Mouse (Mus musculus): ENCODE results near the gene Slc38a4.

Slc38a4 gene

GRCm38 (mm10) chr15:97055794-97056193 is at the start of gene Slc38a4:
TSS of gene Slc38a4 (minus strand) at chr15:97055956.
- DNase-seq (ENCODE audit: low read depth): no peak

- DNase-seq (ENCODE audit: low read depth): no peak
Observed at GRCm38 (mm10) chr15:97104889-97105391, 49.2 kb upstream of the Slc38a4 start.

- DNase-seq (ENCODE audit: low read depth): no peak
Observed at GRCm38 (mm10) chr15:97104048-97104447, 48.3 kb upstream of the Slc38a4 start.

GRCm38 (mm10) chr15:97102811-97103210 is 47.1 kb upstream of the Slc38a4 start:
- DNase-seq (ENCODE audit: low read depth): peak; percentile 25

- DNase-seq (ENCODE audit: low read depth): no peak
Observed at GRCm38 (mm10) chr15:97102181-97102580, 46.4 kb upstream of the Slc38a4 start.

GRCm38 (mm10) chr15:97099101-97099500 is 43.3 kb upstream of the Slc38a4 start:
- no peak for DNase-seq (ENCODE audit: low read depth)

- DNase-seq (ENCODE audit: low read depth): no peak
Observed at GRCm38 (mm10) chr15:97097548-97097947, 41.8 kb upstream of the Slc38a4 start.

GRCm38 (mm10) chr15:97089526-97089925 is 33.8 kb upstream of the Slc38a4 start:
- peak; percentile 67 for DNase-seq (ENCODE audit: low read depth)

GRCm38 (mm10) chr15:97085833-97086232 is 30.1 kb upstream of the Slc38a4 start:
- DNase-seq (ENCODE audit: low read depth): no peak

- no peak for DNase-seq (ENCODE audit: low read depth)
Observed at GRCm38 (mm10) chr15:97077665-97078064, 21.9 kb upstream of the Slc38a4 start.

- no peak for DNase-seq (ENCODE audit: low read depth)
Observed at GRCm38 (mm10) chr15:97076092-97076491, 20.3 kb upstream of the Slc38a4 start.

- no peak for DNase-seq (ENCODE audit: low read depth)
Observed at GRCm38 (mm10) chr15:97075240-97075639, 19.5 kb upstream of the Slc38a4 start.

GRCm38 (mm10) chr15:97072859-97073826 is 17.4 kb upstream of the Slc38a4 start:
- no peak for DNase-seq (ENCODE audit: low read depth)

- no peak for DNase-seq (ENCODE audit: low read depth)
Observed at GRCm38 (mm10) chr15:97067340-97068136, 11.8 kb upstream of the Slc38a4 start.

GRCm38 (mm10) chr15:97066937-97067336 is 11.2 kb upstream of the Slc38a4 start:
- DNase-seq (ENCODE audit: low read depth): no peak

- DNase-seq (ENCODE audit: low read depth): no peak
Observed at GRCm38 (mm10) chr15:97063211-97063610, 7.5 kb upstream of the Slc38a4 start.

GRCm38 (mm10) chr15:97060973-97061372 is 5.2 kb upstream of the Slc38a4 start:
- DNase-seq (ENCODE audit: low read depth): no peak

- no peak for DNase-seq (ENCODE audit: low read depth)
Observed at GRCm38 (mm10) chr15:97060571-97060970, 4.8 kb upstream of the Slc38a4 start.

GRCm38 (mm10) chr15:97060102-97060501 is 4.3 kb upstream of the Slc38a4 start:
- DNase-seq (ENCODE audit: low read depth): no peak

- DNase-seq (ENCODE audit: low read depth): no peak
Observed at GRCm38 (mm10) chr15:97059071-97060041, 3.6 kb upstream of the Slc38a4 start.

GRCm38 (mm10) chr15:97054767-97055489 is 828 bp downstream of the Slc38a4 start:
- no peak for DNase-seq (ENCODE audit: low read depth)

Data from fibroblast of lung, adult 2 months (primary cell).